Mouse (Mus musculus) small intestine, adult 2 months (tissue): Measurements from ENCODE around the gene Sdc4.

Source experiments
- CTCF ChIP-seq: fragments of 200-500 bp; IDR thresholded peaks from 2 replicates; pipeline ENCODE4 v1.5.1; 2012; ENCODE audit warnings: low read depth, mild to moderate bottlenecking, control low read depth, inconsistent platforms, low read length, moderate library complexity, mixed read lengths; ENCODE audit not compliant: insufficient replicate concordance, insufficient read length; ENCODE audit errors: extremely low read depth
- POLR2A ChIP-seq: fragments of 200-500 bp; IDR thresholded peaks from 2 replicates; pipeline ENCODE4 v1.6.1; 2012; ENCODE audit warnings: low read depth, mild to moderate bottlenecking, control low read depth, inconsistent platforms, low read length, moderate library complexity

DNA sequence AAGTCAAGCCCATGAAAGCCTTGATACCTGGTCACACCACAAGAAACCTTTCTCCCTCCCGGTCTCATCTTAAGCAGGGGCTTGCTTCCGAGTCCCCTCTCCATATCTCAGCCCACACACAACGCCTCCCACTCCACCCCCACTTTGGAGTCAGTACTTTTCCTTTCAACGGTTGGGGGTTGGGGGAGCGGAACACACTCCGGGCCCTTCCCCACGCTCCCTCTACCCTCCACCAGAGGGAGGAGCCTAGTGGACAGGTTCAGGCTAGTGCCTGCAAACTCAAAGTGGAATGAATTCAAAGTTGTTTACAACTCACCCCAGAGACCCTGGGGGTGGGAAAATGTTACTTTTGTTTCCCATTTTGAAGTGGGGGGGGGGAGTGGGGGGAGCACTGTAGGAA lies 13.0 kb downstream of the Sdc4 start:
- no peak for TF ChIP-seq POLR2A
- no peak for TF ChIP-seq CTCF
